Mouse (Mus musculus): ENCODE results near the gene Olfr45. TPM values are rescaled to one million over a fixed set of nuclear protein-coding genes. Genes with fewer than 3 reads are reported as not detected.

Gene Olfr45
- polyA plus RNA-seq, 1 experiment = not detected

- H3K27me3 ChIP-seq (ENCODE audit: control insufficient read depth) = no peaks in the 10 kb centered on the region
- H3K9me3 ChIP-seq (ENCODE audit: control insufficient read depth, low read length) = peaks cover 2% of the 10 kb centered on the region; the same call in 1 of the 2 replicates
- H3K4me3 ChIP-seq (replicated peaks) = no peak overlapping the region
- no peak for TF ChIP-seq GATA1 (IDR thresholded peaks at IDR 0.05; ENCODE audit: low read length)
- H3K4me1 ChIP-seq (ENCODE audit: control insufficient read depth) = no peaks in the 10 kb centered on the region
- no peaks in the 10 kb centered on the region for H3K36me3 ChIP-seq (ENCODE audit: control insufficient read depth)
These were observed 35.7 kb downstream of the Olfr45 start for GRCm38 (mm10) chr7:140717155-140718055.

GRCm38 (mm10) chr7:140721095-140721494, 39.3 kb downstream of the Olfr45 start:
- Histone ChIP-seq H3K27me3 (ENCODE audit: control insufficient read depth) (no peaks in the 10 kb centered on the region), H3K4me1 (ENCODE audit: control insufficient read depth) (no peaks in the 10 kb centered on the region), H3K9me3 (ENCODE audit: control insufficient read depth, low read length) (peaks cover 4% of the 10 kb centered on the region; the same call in 1 of the 2 replicates), H3K4me3 (replicated peaks) (no peak overlapping the region), H3K36me3 (ENCODE audit: control insufficient read depth) (no peaks in the 10 kb centered on the region)
- no peak for TF ChIP-seq GATA1 (IDR thresholded peaks at IDR 0.05; ENCODE audit: low read length)
- no peak for TF ChIP-seq TAL1 (IDR thresholded peaks at IDR 0.05; ENCODE audit: low read length)

GRCm38 (mm10) chr7:140725558-140725957, 43.8 kb downstream of the Olfr45 start:
- Histone ChIP-seq H3K4me1 (ENCODE audit: control insufficient read depth) (no peaks in the 10 kb centered on the region), H3K9me3 (ENCODE audit: control insufficient read depth, low read length) (peaks cover 4% of the 10 kb centered on the region; the same call in 1 of the 2 replicates), H3K36me3 (ENCODE audit: control insufficient read depth) (no peaks in the 10 kb centered on the region), H3K4me3 (replicated peaks) (no peak overlapping the region), H3K27me3 (ENCODE audit: control insufficient read depth) (no peaks in the 10 kb centered on the region)
- no peak for TF ChIP-seq TAL1 (IDR thresholded peaks at IDR 0.05; ENCODE audit: low read length)
- no peak for TF ChIP-seq GATA1 (IDR thresholded peaks at IDR 0.05; ENCODE audit: low read length)

- H3K36me3 ChIP-seq (ENCODE audit: control insufficient read depth) = no peaks in the 10 kb centered on the region
- no peaks in the 10 kb centered on the region for H3K4me1 ChIP-seq (ENCODE audit: control insufficient read depth)
- no peaks in the 10 kb centered on the region for H3K27me3 ChIP-seq (ENCODE audit: control insufficient read depth)
- H3K9me3 ChIP-seq (ENCODE audit: control insufficient read depth, low read length) = no peaks in the 10 kb centered on the region
- no peak for TF ChIP-seq TAL1 (IDR thresholded peaks at IDR 0.05; ENCODE audit: low read length)
- TF ChIP-seq GATA1 (IDR thresholded peaks at IDR 0.05; ENCODE audit: low read length) = no peak
- no peak overlapping the region for H3K4me3 ChIP-seq (replicated peaks)
These were observed 51.4 kb downstream of the Olfr45 start for GRCm38 (mm10) chr7:140733162-140733561.

Other genes with a start within 250 kb of the Olfr45 start
- not detected in 2 replicates for gene Olfr533, start 218.6 kb upstream of the Olfr45 start, polyA plus RNA-seq (2012)
- gene Olfr535, start 197.7 kb upstream of the Olfr45 start, polyA plus RNA-seq (2012) = not detected in 2 replicates
- 0.01 TPM in 1 of 2 replicates, not detected in the other for gene Olfr536, start 174.6 kb upstream of the Olfr45 start, polyA plus RNA-seq (2012)
- gene Olfr538, start 114.1 kb upstream of the Olfr45 start, polyA plus RNA-seq (2012) = not detected in 2 replicates
- gene Olfr46, start 80.7 kb upstream of the Olfr45 start, polyA plus RNA-seq (2012) = not detected in 2 replicates
- not detected in 2 replicates for gene Olfr61, start 53.0 kb upstream of the Olfr45 start, polyA plus RNA-seq (2012)
- gene Olfr53, start 35.5 kb upstream of the Olfr45 start, polyA plus RNA-seq (2012) = not detected in 2 replicates
- gene Olfr539, start 22.0 kb upstream of the Olfr45 start, polyA plus RNA-seq (2012) = 0.01 TPM in 1 of 2 replicates, not detected in the other
- not detected in 2 replicates for gene Olfr541, start 15.3 kb downstream of the Olfr45 start, polyA plus RNA-seq (2012)
- not detected in 2 replicates for gene Cyp2e1, start 81.8 kb downstream of the Olfr45 start, polyA plus RNA-seq (2012)
- gene Syce1, start 105.9 kb downstream of the Olfr45 start, polyA plus RNA-seq (2012) = 0.05 TPM in 1 of 2 replicates, not detected in the other
- gene Zfp941, start 140.2 kb downstream of the Olfr45 start, polyA plus RNA-seq (2012) = not detected in 2 replicates
- gene Urah, start 153.1 kb downstream of the Olfr45 start, polyA plus RNA-seq (2012) = 0.06 TPM in 1 of 2 replicates, not detected in the other
- gene Scgb1c1, start 163.6 kb downstream of the Olfr45 start, polyA plus RNA-seq (2012) = not detected in 2 replicates
- gene Odf3, start 165.9 kb downstream of the Olfr45 start, polyA plus RNA-seq (2012) = not detected in 2 replicates
- not detected in 2 replicates for gene Gm45785, start 174.4 kb downstream of the Olfr45 start, polyA plus RNA-seq (2012)
- 2.1 and 2.7 TPM in 2 replicates for gene Ric8a, start 175.0 kb downstream of the Olfr45 start, polyA plus RNA-seq (2012)
- 0.95 and 1.2 TPM in 2 replicates for gene Bet1l, start 175.6 kb downstream of the Olfr45 start, polyA plus RNA-seq (2012)
- gene Psmd13, start 200.0 kb downstream of the Olfr45 start, polyA plus RNA-seq (2012) = 13.2 and 18.4 TPM in 2 replicates
- 1.8 and 1.9 TPM in 2 replicates for gene Sirt3, start 200.4 kb downstream of the Olfr45 start, polyA plus RNA-seq (2012)
- not detected in 2 replicates for gene Cox8b, start 218.5 kb downstream of the Olfr45 start, polyA plus RNA-seq (2012)
- not detected in 2 replicates for gene Nlrp6, start 239.0 kb downstream of the Olfr45 start, polyA plus RNA-seq (2012)

All from erythroblast, embryonic 14.5 days (primary cell).